Mouse (Mus musculus) brain, embryonic 14.5 days (tissue): ENCODE results near the gene Tcaf3. TPM values are rescaled to one million over a fixed set of nuclear protein-coding genes. Genes with fewer than 3 reads are reported as not detected.

ENCODE experiments used
- DNase-seq: peaks from one replicate; pipeline ENCODE4 v3.0.0-alpha.2; 2011; ENCODE audit warnings: low read depth
- CTCF ChIP-seq: fragments of 200-500 bp; IDR thresholded peaks from 2 replicates; pipeline ENCODE4 v1.5.1; 2012; ENCODE audit warnings: inconsistent platforms, mild to moderate bottlenecking, moderate library complexity, borderline replicate concordance; ENCODE audit not compliant: insufficient read depth, insufficient read length; ENCODE audit errors: extremely low read depth
- POLR2A ChIP-seq: fragments of 200-500 bp; IDR thresholded peaks from 2 replicates; pipeline ENCODE4 v1.6.1; 2012; ENCODE audit warnings: mild to moderate bottlenecking, inconsistent platforms, borderline replicate concordance; ENCODE audit not compliant: poor library complexity, insufficient read depth, insufficient read length, severe bottlenecking; ENCODE audit errors: extremely low read depth
- polyA plus RNA-seq: library from polyadenylated mRNA; depleted of rRNA; stranded (reverse); fragments of >200 nt; gene quantifications from 2 replicates; pipeline ENCODE4 v1.2.3, GENCODE M21; 2012; rRNA removed

The Tcaf3 gene
- polyA plus RNA-seq, result not detected in 2 replicates

DNA sequence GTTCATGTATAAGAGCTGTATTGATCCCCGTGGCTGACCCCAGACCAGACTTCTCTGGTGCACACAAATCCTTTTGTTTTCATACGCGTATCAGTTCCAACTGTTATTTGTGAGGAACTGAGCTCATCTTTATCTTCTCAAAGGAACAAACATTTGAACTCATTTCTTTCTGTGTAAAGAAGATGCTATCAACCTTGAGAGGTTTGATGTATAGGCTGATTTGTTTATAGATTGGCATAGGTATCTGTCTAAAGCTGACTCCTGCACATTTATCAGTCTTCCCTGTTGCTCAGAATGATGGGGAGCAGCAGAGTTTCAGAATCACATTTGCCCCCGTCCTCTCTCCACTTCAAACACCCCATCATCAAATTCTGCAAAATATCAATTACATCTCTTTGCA, at the start of gene Tcaf3:
Gene Tcaf3, minus strand, starts transcription at position 101 of the 400 bp plus-strand sequence.
- no peak for DNase-seq
- TF ChIP-seq POLR2A, result no peak
- no peak for TF ChIP-seq CTCF

DNA sequence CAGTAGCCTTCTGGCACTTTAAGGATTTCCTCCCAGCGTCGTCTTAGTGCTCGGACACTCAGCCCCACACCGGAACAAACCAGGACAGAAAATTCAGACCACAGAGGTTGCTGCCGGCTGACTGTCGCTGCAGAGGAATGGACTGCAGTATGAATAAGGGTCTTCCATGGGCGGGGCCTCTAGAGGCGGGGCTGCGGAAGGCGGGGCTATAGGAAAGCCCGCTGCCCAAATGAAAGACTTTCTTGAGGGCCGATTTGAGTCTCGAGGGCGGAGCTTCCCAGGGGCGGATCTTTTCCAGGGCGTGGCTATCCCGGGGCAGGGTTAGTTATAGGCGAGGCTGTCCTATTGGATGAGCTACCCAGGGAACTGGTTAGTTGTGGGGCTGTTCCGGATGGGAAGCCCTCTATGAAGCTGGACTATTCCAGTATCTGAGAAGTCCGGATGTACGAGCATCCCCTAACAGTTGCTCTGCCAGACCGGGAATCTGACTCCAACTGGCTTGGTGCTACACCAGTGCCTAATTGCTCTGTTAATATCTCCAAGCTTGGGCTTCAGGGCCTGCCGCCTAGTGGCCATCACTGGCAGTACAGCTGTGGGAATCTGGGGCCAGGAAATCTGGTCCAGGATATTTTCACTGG, 47.5 kb upstream of the Tcaf3 start, which contains the start of gene Tcaf2:
Gene Tcaf2, minus strand, starts transcription at position 343 of the 638 bp plus-strand sequence.
- peak; percentile 94 for DNase-seq

DNA sequence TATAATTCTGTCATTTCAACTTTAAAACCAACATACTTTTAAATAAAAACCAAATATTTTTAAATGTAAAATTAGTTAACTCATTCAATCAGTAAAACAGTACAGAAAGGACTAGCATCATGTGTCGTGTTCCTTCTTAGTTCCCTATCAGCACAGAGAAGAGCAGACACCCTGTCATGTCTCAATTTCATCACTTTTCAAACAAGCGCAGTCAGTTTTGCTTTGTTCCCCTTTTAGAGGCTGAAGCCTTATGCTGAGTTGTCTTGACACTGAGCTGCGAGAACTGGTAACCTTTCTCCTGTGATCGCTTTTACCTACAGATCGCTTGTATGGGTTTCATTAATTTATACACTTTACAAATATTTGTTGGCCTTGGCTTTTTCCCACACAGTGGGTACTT, 36.9 kb upstream of the Tcaf3 start:
- no peak for DNase-seq
- TF ChIP-seq CTCF, result no peak
- TF ChIP-seq POLR2A, result no peak

More for the DNA sequence above, 47.5 kb upstream of the Tcaf3 start, which contains the start of gene Tcaf2:
- TF ChIP-seq CTCF (peak; percentile 88), POLR2A (no peak)

DNA sequence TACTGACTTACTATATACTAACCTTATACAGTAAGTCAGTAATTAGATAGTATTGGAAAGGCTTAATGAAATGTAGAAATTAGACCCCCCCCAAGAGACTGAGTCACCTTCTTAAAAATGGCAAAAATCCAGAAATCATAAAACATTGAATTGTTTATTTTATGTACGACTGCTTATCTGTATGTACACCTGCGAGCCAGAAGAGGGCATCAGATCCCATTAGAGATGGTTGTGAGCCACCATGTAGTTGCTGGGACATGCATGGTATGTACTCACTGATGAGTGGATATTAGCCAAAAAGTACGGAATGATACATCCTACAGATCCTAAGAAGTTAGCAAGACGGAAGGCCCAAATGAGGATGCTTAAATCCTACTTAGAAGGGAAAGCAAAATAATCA, 33.9 kb upstream of the Tcaf3 start:
- DNase-seq, result peak; percentile 20
- TF ChIP-seq CTCF (peak; percentile 9; the same call in 1 of the 2 replicates), POLR2A (no peak)

DNA sequence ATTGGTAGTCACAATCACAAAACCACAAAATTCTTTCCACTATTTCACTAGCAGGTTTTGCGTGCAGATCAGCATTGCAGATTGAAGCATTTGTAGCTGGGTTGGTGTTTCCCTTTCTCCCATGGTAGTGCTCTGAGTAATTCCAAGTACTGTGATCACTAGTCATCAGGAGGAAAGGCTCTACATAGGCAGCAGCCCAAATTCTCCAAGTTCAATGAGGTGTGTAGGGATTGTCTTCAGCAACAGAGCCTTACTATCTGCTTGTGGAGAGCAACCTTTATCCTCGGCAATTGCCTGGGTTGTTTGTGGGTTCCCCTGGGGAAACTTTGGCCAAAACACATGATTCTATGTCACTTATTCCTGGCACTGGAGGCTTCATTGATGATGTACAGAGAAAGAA, 19.4 kb upstream of the Tcaf3 start:
- DNase-seq, result no peak
- no peak for TF ChIP-seq POLR2A
- TF ChIP-seq CTCF, result no peak

DNA sequence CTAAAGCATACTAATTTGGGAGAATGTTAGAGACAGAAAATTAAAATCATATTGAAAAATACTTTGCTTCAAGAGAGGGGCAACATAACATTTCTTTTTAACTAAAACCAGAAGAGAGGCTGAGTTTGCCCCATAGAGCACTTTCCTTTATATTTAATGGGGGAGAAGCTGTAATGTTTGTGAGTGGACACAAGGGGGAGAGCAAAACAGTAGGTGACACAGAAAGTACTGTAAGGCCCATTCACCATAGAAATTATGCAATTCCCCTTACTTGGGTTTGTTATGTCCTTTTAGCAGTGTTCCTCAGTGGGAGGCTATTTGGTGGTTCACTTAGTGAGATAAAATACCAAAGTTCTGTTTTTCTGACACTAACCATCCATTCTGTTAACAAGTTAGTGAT, 14.7 kb upstream of the Tcaf3 start:
- TF ChIP-seq POLR2A (no peak), CTCF (peak; percentile 49; the same call in 1 of the 2 replicates)
- DNase-seq, result peak; percentile 41

DNA sequence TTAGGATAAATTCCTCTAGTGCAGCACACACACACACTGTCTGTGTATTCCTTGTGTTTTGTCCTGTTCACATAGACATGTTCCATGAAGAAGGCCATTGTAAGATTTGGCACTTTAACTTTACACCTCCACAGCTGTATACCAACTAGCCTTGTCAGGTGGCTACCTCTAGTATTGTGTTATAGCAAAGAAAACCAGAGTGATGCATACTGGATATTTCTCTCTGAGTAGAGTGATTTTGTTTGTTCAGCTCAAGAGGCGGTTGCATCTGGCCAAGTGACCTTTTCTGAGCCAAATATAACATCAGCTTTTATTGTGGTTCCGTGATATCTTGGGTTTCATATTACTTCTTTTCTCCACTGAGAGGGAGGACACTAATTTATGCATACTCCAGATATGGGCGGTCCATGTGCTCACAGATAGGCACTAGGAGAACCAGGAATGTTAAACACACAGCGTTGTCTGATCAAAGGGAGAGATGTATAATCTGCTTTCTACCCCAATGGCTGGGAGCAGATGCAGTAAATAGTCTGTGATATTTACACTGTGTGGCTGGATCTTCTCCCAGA, 13.5 kb upstream of the Tcaf3 start:
- TF ChIP-seq CTCF (no peak), POLR2A (no peak)
- no peak for DNase-seq

DNA sequence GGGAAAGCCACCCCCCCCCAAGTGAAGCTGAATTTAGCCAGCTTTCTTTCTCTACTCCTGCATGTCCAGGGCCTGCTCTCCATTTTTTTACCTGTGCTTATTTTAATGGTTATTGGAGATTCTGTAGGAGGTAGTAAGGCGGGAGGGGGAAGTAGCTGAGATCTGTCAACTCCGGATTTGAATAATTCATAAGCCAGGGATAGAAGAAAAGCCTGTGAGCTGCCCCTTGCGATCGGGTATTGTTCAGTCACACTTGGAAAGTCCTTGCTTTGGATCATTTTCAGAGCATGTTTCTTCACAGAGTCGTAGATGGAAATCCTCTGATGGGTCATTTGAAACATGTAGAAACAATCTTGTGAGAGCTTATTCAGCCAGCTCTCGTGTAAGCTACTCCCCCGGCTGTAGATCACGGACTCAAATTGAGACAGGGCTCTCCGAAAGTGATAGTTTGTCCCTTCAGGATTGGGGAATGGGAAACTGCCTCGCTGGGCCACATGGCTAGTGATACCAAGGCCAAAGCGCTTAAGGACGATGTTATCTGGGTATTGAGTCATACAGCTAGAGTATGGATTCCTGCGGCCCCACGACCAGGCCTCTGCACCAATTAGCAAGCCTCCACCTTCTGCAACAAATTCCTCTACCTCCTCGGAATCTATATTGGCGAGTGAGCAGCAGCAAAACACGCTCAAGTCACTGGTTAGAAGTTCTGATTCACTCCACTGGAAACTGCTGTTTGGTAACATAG, 4.2 kb downstream of the Tcaf3 start:
- peak; percentile 31 for DNase-seq
- TF ChIP-seq POLR2A (no peak), CTCF (no peak)

DNA sequence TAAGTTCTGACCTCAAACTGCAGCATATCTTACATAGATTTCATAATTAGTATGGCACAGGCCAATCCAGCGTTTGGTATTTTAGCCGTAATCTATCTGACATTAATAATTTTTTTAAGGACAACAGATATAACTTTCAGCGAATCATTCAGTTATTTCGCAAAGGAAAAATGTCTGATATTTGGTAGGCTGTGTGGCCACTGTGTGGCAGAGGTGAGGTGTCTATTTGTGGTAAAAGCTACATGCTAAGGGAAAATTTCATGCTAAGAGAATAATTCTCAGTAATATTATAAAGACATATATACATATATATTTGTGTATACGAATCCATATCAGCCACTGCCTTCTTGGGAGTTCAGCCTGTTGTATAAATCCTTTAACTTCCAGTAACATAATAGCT, 10.9 kb downstream of the Tcaf3 start:
- TF ChIP-seq CTCF, result no peak
- TF ChIP-seq POLR2A, result no peak
- no peak for DNase-seq

DNA sequence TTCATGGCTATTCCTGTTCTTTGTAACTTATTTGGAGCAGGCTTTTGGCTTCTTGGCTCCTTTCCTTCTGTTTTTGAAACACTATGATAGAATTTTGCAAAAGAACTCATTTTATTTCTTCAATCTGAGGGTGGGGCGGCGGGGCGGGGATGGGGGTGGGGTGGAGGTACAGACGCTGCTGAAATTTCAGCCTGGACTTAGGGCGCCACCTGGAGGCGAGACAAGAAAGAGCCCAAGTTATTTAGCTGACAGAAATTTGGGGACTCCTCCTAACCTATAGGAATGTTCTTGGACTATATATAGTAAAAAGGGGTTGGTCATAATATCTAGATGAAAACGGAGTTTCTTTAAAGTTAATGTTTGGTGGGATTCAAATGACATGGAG, 14.0 kb downstream of the Tcaf3 start:
- DNase-seq, result peak; percentile 64

DNA sequence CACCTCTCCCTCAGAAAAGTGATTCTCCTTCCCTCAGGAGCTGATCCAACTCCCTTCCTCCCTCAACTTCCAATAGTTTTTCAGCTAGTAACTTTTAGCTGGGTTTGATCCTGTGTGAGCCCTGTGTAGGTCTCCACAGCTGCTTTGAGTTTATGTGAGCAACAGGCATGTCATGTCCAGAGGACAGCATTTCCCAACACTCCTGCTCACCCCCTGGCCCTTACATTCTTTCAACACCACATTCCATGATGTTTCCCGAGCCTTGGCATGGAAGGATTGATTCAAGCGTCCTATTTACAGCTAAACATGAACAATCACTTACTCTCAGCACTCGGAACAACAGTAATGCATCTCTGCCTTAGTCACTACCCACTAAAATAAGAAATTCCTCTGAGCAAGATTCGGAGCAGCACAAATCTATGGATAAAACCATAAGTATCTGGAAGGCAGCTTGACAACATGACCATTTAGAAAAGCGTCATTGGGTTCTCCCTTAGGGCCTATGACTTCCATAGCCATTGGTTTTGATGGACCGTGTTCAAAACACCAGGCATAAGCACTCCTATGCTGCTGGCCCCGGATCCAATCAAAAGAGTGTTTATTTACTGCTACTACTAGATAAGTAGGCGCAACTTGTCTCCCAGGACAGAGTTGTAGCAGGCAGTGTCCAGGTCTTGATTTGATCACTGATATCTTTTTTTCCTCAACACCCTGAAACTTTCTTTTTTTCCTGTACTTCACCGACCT, 14.6 kb downstream of the Tcaf3 start:
- TF ChIP-seq POLR2A (no peak), CTCF (no peak)
- DNase-seq, result no peak

More for the DNA sequence above, 14.0 kb downstream of the Tcaf3 start:
- TF ChIP-seq CTCF (peak; percentile 71), POLR2A (no peak)
